Mouse (Mus musculus) heart, embryonic 13.5 days (tissue): ENCODE data around the gene Wdhd1. TPM values are rescaled to one million over a fixed set of nuclear protein-coding genes. Genes with fewer than 3 reads are reported as not detected.

ENCODE experiments used
- ATAC-seq: fragments of 200-750 bp; cut with Nextera tagmentation; 2 replicates; pipeline ENCODE4 v1.8.0; 2017; ENCODE audit warnings: moderate TSS enrichment; ENCODE audit not compliant: insufficient number of reproducible peaks, low FRiP score, low TSS enrichment; ENCODE audit errors: extremely low read depth
- H3K27ac ChIP-seq: fragments of 300-500 bp; sonication (generic); replicated peaks from 2 replicates; pipeline ENCODE4 v1.5.1; 2015; ENCODE audit warnings: moderate library complexity, mild to moderate bottlenecking, inconsistent platforms
- H3K27me3 ChIP-seq: fragments of 300-500 bp; sonication (generic); replicated peaks from 2 replicates; pipeline ENCODE4 v1.6.1; 2015; ENCODE audit warnings: mild to moderate bottlenecking, inconsistent platforms
- H3K36me3 ChIP-seq: fragments of 300-500 bp; sonication (generic); 2 replicates; pipeline ENCODE4 v1.6.1; 2015; ENCODE audit warnings: mild to moderate bottlenecking, inconsistent platforms
- H3K4me1 ChIP-seq: fragments of 300-500 bp; sonication (generic); 2 replicates; pipeline ENCODE4 v1.6.1; 2015; ENCODE audit warnings: inconsistent platforms
- H3K4me2 ChIP-seq: fragments of 300-500 bp; sonication (generic); 2 replicates; pipeline ENCODE4 v1.6.1; 2015; ENCODE audit warnings: inconsistent platforms, mild to moderate bottlenecking, moderate library complexity
- H3K4me3 ChIP-seq: fragments of 300-500 bp; sonication (generic); 2 replicates; pipeline ENCODE4 v1.5.1; 2015; ENCODE audit warnings: moderate library complexity, mild to moderate bottlenecking, inconsistent platforms
- H3K9ac ChIP-seq: fragments of 300-500 bp; sonication (generic); 2 replicates; pipeline ENCODE4 v1.6.1; 2015; ENCODE audit warnings: inconsistent platforms, mild to moderate bottlenecking, moderate library complexity
- H3K9me3 ChIP-seq: fragments of 300-500 bp; sonication (generic); 2 replicates; pipeline ENCODE4 v1.6.1; 2016; ENCODE audit warnings: inconsistent platforms
- WGBS: fragments of 180-500 bp; shearing (Covaris S2); methylation state at CpG from one replicate; pipeline ENCODE4 v1.1.7; 2015; ENCODE audit warnings: mixed read lengths; 5-methylcytosine and 5-hydroxymethylcytosine counted together
- polyA plus RNA-seq: library from polyadenylated mRNA; unstranded; fragments of >200 nt; fragmentation: Nextera tagmentation; extraction: Ambion mirVana; gene quantifications from 2 replicates; pipeline ENCODE4 v1.2.1, GENCODE M21; 2015

Gene Wdhd1
- polyA plus RNA-seq, 1 experiment from 2014 or later, result 16.4 TPM

DNA sequence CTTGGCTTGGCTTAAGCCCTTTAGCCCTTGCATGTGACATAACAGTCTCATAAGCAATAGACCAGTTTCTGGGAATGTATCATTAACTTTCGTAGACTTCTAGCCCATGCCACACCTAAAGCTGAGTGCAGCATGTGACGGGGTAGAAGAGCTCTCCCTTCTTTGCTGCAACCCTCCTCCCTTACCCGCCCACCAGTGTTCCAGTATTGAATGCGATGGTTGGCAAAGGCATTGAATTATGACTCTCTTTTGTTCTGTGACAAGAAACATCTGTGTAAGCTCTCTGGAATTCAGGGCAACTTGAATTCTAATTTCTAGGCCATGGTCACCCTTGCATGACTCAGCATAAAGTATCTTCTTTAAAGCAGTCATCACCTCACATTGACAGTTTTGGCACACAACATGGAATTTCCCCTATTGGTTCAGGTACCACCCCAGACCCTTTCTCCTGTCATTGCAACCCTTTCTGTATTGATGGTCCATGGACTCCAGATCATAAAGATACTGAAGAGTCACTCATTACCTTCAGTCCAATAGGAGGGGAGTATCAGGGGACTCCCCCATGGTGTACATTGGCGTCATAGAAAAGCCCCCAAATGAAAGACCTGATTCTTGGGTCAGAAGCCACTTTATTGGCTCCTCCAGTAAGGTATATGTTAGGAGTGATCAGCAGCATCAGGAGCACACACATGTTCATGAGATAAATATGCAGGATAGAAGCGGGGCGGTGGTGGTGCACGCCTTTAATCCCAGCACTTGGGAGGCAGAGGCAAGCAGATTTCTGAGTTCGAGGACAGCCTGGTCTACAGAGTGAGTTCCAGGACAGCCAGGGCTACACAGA, 57.7 kb downstream of the Wdhd1 start:
- H3K27ac ChIP-seq, result no peak overlapping the region
- H3K9ac ChIP-seq, result no peak overlapping the region
- H3K27me3 ChIP-seq, result 0 out of 2 replicates have a peak, but pooled peaks cover 3% of the 10 kb centered on the region
- ATAC-seq, result no peak
- H3K4me2 ChIP-seq, result no peak overlapping the region
- H3K9me3 ChIP-seq, result no peaks in the 10 kb centered on the region
- no peaks in the 10 kb centered on the region for H3K36me3 ChIP-seq
- no peak overlapping the region for H3K4me3 ChIP-seq
- WGBS, result 85% methylated on average over 9 of the region's 9 CpGs
- no peaks in the 10 kb centered on the region for H3K4me1 ChIP-seq

DNA sequence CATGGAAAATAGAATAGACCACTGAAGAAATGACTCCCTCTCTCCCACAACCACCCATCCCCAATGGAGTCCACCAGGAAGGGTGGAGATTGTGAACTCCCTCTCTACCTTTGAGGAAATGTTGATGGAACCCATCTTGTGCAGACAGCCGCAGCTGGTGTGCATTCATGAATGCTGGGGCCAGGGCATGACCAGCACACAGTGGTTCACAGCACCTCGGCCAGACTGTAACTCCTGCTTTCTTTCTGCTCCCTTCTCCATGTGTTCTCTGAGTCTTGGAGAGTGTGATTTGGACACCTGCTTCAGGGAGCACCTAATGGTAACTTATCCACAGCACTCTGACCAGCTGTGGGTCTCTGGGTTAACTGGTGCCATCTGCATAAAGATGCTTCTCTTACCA, 60.1 kb downstream of the Wdhd1 start:
- H3K36me3 ChIP-seq, result no peaks in the 10 kb centered on the region
- no peak for ATAC-seq
- WGBS, result 75% methylated on average over 2 of the region's 2 CpGs

DNA sequence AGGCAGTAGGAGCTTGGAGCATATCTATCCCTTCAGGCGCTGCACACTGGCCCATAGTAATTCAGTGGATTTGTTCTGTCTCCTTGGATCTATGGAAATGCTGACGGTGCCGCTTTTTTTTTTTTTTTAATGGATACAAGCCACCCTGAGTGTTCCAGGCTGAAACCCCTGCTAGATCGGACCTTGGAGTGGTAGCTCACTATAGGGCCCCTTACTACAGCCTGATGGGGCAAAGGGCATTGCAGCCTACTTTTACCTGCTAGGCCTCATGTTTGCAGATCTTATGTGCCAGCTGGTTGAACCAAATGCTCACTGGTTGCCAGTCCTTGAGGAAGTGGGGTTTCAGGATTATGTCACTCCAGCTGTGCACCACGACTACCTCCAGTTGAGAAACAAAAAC, 62.3 kb downstream of the Wdhd1 start:
- Histone ChIP-seq H3K4me3 (no peak overlapping the region), H3K4me2 (no peak overlapping the region), H3K36me3 (no peaks in the 10 kb centered on the region), H3K9ac (no peak overlapping the region), H3K4me1 (no peaks in the 10 kb centered on the region), H3K27ac (no peak overlapping the region), H3K27me3 (0 out of 2 replicates have a peak, but pooled peaks cover 3% of the 10 kb centered on the region), H3K9me3 (no peaks in the 10 kb centered on the region)
- ATAC-seq, result no peak
- 77% methylated on average over 5 of the region's 5 CpGs for WGBS

More for the DNA sequence above, 60.1 kb downstream of the Wdhd1 start:
- no peak overlapping the region for H3K4me2 ChIP-seq
- H3K4me1 ChIP-seq, result no peaks in the 10 kb centered on the region
- 0 out of 2 replicates have a peak, but pooled peaks cover 3% of the 10 kb centered on the region for H3K27me3 ChIP-seq
- H3K4me3 ChIP-seq, result no peak overlapping the region
- H3K9me3 ChIP-seq, result no peaks in the 10 kb centered on the region
- no peak overlapping the region for H3K27ac ChIP-seq
- no peak overlapping the region for H3K9ac ChIP-seq

GRCm38 (mm10) chr14:47213305-47213704, 63.4 kb downstream of the Wdhd1 start:
- no peak overlapping the region for H3K9ac ChIP-seq
- no peak overlapping the region for H3K4me2 ChIP-seq
- H3K4me3 ChIP-seq, result no peak overlapping the region
- H3K36me3 ChIP-seq, result no peaks in the 10 kb centered on the region
- H3K4me1 ChIP-seq, result no peaks in the 10 kb centered on the region
- H3K9me3 ChIP-seq, result no peaks in the 10 kb centered on the region
- H3K27me3 ChIP-seq, result 0 out of 2 replicates have a peak, but pooled peaks cover 3% of the 10 kb centered on the region
- ATAC-seq, result no peak
- no peak overlapping the region for H3K27ac ChIP-seq
- 77% methylated on average over 4 of the region's 4 CpGs for WGBS

DNA sequence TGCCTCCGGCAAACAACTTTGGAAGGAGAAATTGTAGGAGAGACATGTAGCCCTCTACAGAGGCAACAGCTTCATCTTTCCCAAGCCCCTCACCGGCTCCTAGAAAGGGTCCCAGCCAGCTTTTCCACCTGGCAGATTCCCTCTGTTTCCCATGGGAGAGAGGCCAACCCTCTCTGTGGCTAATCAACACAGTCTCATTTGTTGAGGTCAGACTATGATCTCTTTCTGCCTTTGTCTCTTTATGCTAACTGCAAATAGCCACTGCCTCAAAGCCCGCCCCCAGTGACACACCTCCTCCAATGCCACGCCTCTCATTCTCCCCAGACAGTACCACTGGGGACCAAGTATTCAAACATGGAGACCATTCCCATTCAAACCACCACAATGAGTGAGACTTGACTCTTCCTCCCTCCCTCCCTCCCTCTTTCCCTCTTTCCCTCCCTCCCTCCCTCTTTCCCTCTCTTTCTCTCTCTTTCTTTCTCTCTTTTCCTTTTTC, 66.9 kb downstream of the Wdhd1 start:
- Histone ChIP-seq H3K27me3 (0 out of 2 replicates have a peak, but pooled peaks cover 3% of the 10 kb centered on the region), H3K36me3 (no peaks in the 10 kb centered on the region), H3K4me2 (no peak overlapping the region), H3K9me3 (no peaks in the 10 kb centered on the region), H3K4me1 (no peaks in the 10 kb centered on the region), H3K4me3 (no peak overlapping the region), H3K9ac (no peak overlapping the region), H3K27ac (no peak overlapping the region)
- no peak for ATAC-seq
- 77% methylated on average over 4 of the region's 4 CpGs for WGBS

- H3K27ac ChIP-seq, result no peak overlapping the region
- no peaks in the 10 kb centered on the region for H3K27me3 ChIP-seq
- no peak for ATAC-seq
- no peaks in the 10 kb centered on the region for H3K36me3 ChIP-seq
- H3K4me3 ChIP-seq, result no peak overlapping the region
- WGBS, result 82% methylated on average over 12 of the region's 12 CpGs
- no peaks in the 10 kb centered on the region for H3K9me3 ChIP-seq
- no peak overlapping the region for H3K9ac ChIP-seq
- no peak overlapping the region for H3K4me2 ChIP-seq
- H3K4me1 ChIP-seq, result no peaks in the 10 kb centered on the region
Measured at GRCm38 (mm10) chr14:47208564-47209493, 67.8 kb downstream of the Wdhd1 start.

DNA sequence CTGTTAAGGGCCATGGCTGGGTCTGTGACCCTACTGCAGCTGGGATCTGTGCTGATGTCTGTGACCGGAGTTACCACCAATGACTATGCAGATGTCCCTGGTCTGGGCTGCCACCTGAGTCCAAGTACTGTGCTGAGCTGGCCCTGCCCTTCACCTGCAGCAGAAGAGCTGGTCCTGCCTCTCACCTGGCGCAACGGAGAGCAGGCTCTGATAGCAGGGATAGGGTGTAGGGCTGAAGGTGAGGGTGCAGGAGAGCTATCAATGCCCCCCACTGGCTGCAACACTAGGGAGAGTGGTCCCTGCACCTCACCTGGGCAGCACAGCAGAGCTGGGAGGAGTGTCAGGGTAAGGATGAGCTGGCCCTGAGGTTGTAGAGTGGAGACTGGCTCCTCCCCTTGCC, 70.1 kb downstream of the Wdhd1 start:
- Histone ChIP-seq H3K27me3 (no peaks in the 10 kb centered on the region), H3K4me2 (no peak overlapping the region), H3K27ac (no peak overlapping the region), H3K36me3 (no peaks in the 10 kb centered on the region), H3K4me3 (no peak overlapping the region), H3K4me1 (no peaks in the 10 kb centered on the region), H3K9me3 (no peaks in the 10 kb centered on the region), H3K9ac (no peak overlapping the region)
- ATAC-seq, result no peak
- WGBS, result 74% methylated on average over 3 of the region's 3 CpGs

- no peaks in the 10 kb centered on the region for H3K36me3 ChIP-seq
- no peaks in the 10 kb centered on the region for H3K4me1 ChIP-seq
- ATAC-seq, result no peak
- H3K9me3 ChIP-seq, result no peaks in the 10 kb centered on the region
- no peak overlapping the region for H3K4me3 ChIP-seq
- no peak overlapping the region for H3K27ac ChIP-seq
- H3K4me2 ChIP-seq, result no peak overlapping the region
- 82% methylated on average over 5 of the region's 5 CpGs for WGBS
- no peak overlapping the region for H3K9ac ChIP-seq
- H3K27me3 ChIP-seq, result no peaks in the 10 kb centered on the region
Measured at GRCm38 (mm10) chr14:47205270-47205972, 71.2 kb downstream of the Wdhd1 start.

DNA sequence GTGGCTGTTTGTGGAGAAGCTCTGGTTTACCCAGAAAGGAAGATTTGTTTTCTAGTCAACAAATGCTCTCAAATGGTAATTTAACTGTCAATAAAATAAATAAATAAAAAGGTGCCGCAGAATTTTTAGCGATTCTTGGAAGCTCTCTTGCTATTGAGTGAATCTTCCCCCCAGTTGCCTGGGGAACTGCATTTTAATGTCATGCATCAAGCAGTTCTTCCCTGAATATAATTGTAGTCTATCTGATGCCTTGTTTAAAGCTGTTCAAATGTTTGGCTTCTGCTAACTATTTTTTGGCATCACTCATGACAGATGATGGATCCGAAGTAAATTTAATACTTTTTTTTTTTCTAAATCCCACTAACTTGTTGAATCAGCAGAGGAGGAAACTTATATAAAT, 79.3 kb downstream of the Wdhd1 start:
- ATAC-seq, result no peak
- Histone ChIP-seq H3K36me3 (no peaks in the 10 kb centered on the region), H3K9ac (no peak overlapping the region), H3K4me2 (no peak overlapping the region), H3K4me1 (no peaks in the 10 kb centered on the region), H3K27ac (no peak overlapping the region), H3K4me3 (no peak overlapping the region), H3K27me3 (no peaks in the 10 kb centered on the region), H3K9me3 (no peaks in the 10 kb centered on the region)
- WGBS, result 89% methylated on average over 3 of the region's 3 CpGs

DNA sequence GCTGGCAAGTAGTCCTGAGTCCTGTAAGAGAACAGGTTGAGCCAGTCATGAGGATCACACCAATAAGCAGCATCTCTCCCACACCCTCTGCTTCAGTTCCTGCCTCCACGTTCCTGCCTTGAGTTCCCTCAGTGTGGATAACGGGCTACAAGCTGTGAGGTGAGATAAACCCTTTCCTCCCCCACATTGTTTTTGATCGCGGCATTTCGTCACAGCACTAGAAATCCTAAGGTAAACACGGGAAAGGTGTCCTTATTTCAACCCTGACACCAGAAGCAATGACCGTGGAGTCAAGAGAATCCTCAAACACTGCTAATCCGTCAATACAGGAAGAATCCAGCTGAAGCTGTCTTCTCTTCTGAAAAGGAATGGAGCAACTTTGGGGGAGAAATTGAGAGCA, 79.9 kb downstream of the Wdhd1 start:
- no peaks in the 10 kb centered on the region for H3K27me3 ChIP-seq
- no peak overlapping the region for H3K4me3 ChIP-seq
- WGBS, result 62% methylated on average over 8 of the region's 8 CpGs
- no peak overlapping the region for H3K9ac ChIP-seq
- no peak for ATAC-seq
- H3K4me2 ChIP-seq, result no peak overlapping the region
- H3K9me3 ChIP-seq, result no peaks in the 10 kb centered on the region
- H3K36me3 ChIP-seq, result no peaks in the 10 kb centered on the region
- no peaks in the 10 kb centered on the region for H3K4me1 ChIP-seq
- no peak overlapping the region for H3K27ac ChIP-seq

- H3K4me3 ChIP-seq, result no peak overlapping the region
- no peak overlapping the region for H3K9ac ChIP-seq
- H3K4me1 ChIP-seq, result no peaks in the 10 kb centered on the region
- no peaks in the 10 kb centered on the region for H3K36me3 ChIP-seq
- no peaks in the 10 kb centered on the region for H3K9me3 ChIP-seq
- WGBS, result 38% methylated on average over 4 of the region's 4 CpGs
- H3K4me2 ChIP-seq, result no peak overlapping the region
- H3K27ac ChIP-seq, result no peak overlapping the region
- ATAC-seq, result no peak
- no peaks in the 10 kb centered on the region for H3K27me3 ChIP-seq
Measured at GRCm38 (mm10) chr14:47194096-47194495, 82.6 kb downstream of the Wdhd1 start.
